In the genomic region with DNA sequence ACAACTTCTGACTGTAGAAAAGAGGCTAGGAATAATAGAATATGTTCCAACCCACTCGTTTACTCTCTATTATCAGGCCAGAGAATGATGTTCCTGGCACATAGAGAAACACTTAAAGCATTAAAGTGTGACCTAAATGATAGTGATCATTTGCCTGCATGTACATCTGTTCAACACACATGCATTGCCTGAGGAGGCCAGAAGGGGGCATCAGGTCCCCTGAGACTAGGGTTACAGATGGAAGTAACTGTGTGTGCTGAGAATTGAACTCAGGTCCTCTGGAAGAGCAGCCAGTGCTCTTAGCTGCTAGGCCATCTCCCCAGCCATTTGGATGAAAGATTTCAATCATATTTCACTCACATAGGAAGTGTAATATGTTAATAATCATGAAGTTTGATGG, we compare ENCODE assay signal across 13 mouse cellular contexts.
A peak's percentile ranks its signal among the peaks of the same experiment; 100 is the strongest.
DNase-seq lines count a peak whose midpoint lies in the region; ATAC-seq and TF ChIP-seq lines count a peak whose summit lies in the region.
"Had no signal": no experiment of that assay in that cellular context is flagged by ENCODE, and none has a peak within 500 bp of the region (broad histone marks: within the 10 kb centered on the region; RNA-seq: fewer than 3 reads in every experiment).

No protein-coding gene starts in this region.

- no peaks in the 10 kb centered on the region for H3K27me3 ChIP-seq in kidney, postnatal 0 days (ENCODE audit: insufficient read depth, low read length)
- H3K27me3 ChIP-seq in kidney, embryonic 14.5 days (ENCODE audit: control insufficient read depth, insufficient read depth, low read length): no peaks in the 10 kb centered on the region
- no peaks in the 10 kb centered on the region for H3K27me3 ChIP-seq in forebrain, embryonic 16.5 days (replicated peaks; ENCODE audit: control insufficient read depth, insufficient read depth, low read length)
- H3K27me3 ChIP-seq: embryonic facial prominence, embryonic 13.5 days; liver, embryonic 13.5 days had no signal

- no peaks in the 10 kb centered on the region for H3K4me1 ChIP-seq in kidney, postnatal 0 days (replicated peaks; ENCODE audit: insufficient read depth, low read length)
- no peaks in the 10 kb centered on the region for H3K4me1 ChIP-seq in kidney, embryonic 14.5 days (ENCODE audit: control insufficient read depth, insufficient read depth, low read length)
- H3K4me1 ChIP-seq in cortical plate, adult 2 months (ENCODE audit: control insufficient read depth, insufficient read depth, low read length): peaks cover 2% of the 10 kb centered on the region; the same call in 1 of the 2 replicates
- H3K4me1 ChIP-seq in forebrain, embryonic 16.5 days (replicated peaks; ENCODE audit: control insufficient read depth, insufficient read depth, low read length): no peaks in the 10 kb centered on the region
- H3K4me1 ChIP-seq: embryonic facial prominence, embryonic 13.5 days had no signal

- no peak for TF ChIP-seq POLR2A in cortical plate, adult 2 months (IDR thresholded peaks at IDR 0.05; ENCODE audit: extremely low read depth, insufficient read depth, low read length)

- peaks cover 16% of the 10 kb centered on the region; the same call in 1 of the 2 replicates for H3K36me3 ChIP-seq in kidney, postnatal 0 days (ENCODE audit: insufficient read depth, low read length)
- no peaks in the 10 kb centered on the region for H3K36me3 ChIP-seq in kidney, embryonic 14.5 days (ENCODE audit: control insufficient read depth, insufficient read depth, low read length)
- no peaks in the 10 kb centered on the region for H3K36me3 ChIP-seq in forebrain, embryonic 16.5 days (ENCODE audit: control insufficient read depth, insufficient read depth)

- peak; percentile 30 for DNase-seq in CD4-positive, CD25-positive, alpha-beta regulatory T cell, adult 2 months (ENCODE audit: low read depth, low spot score)
- no peak for DNase-seq in kidney, postnatal 0 days (ENCODE audit: low spot score)
- DNase-seq in B cell, adult 2 months: peak; percentile 37 to 38
- no peak for DNase-seq in kidney, postnatal 10 days
- DNase-seq: heart, postnatal 10 days; liver, embryonic 13.5 days had no signal

- ATAC-seq in CD4-positive, CD25-positive, alpha-beta regulatory T cell, adult 4 months: no peak
- no peak for ATAC-seq in kidney, postnatal 0 days (replicated peaks; ENCODE audit: low FRiP score, low read depth)
- ATAC-seq in kidney, embryonic 14.5 days (ENCODE audit: low FRiP score, low TSS enrichment): no peak
- ATAC-seq in forebrain, embryonic 16.5 days: no peak
- ATAC-seq: forebrain, embryonic 14.5 days had no signal

- H3K4me3 ChIP-seq in kidney, postnatal 0 days (replicated peaks; ENCODE audit: low read depth, low read length): no peak overlapping the region
- H3K4me3 ChIP-seq in kidney, embryonic 14.5 days (ENCODE audit: low read length): no peak overlapping the region
- no peak overlapping the region for H3K4me3 ChIP-seq in cortical plate, adult 2 months (ENCODE audit: insufficient read depth, low read length)
- H3K4me3 ChIP-seq in forebrain, embryonic 16.5 days (replicated peaks; ENCODE audit: low read length): no peak overlapping the region
- H3K4me3 ChIP-seq: embryonic facial prominence, embryonic 13.5 days; liver, embryonic 13.5 days; myocyte had no signal

- WGBS in kidney, postnatal 0 days: 68% methylated on average over 1 of the region's 1 CpGs
- whole genome bisulfite sequencing in kidney, embryonic 14.5 days: 64% methylated on average over 1 of the region's 1 CpGs
- 58% methylated on average over 1 of the region's 1 CpGs for WGBS in forebrain, embryonic 16.5 days

- no peak overlapping the region for H3K27ac ChIP-seq in kidney, postnatal 0 days
- no peak overlapping the region for H3K27ac ChIP-seq in kidney, embryonic 14.5 days (ENCODE audit: low read depth, low read length)
- H3K27ac ChIP-seq in cortical plate, adult 2 months (ENCODE audit: insufficient read depth, low read length): no peak overlapping the region
- H3K27ac ChIP-seq in forebrain, embryonic 16.5 days (ENCODE audit: low read length): no peak overlapping the region
- H3K27ac ChIP-seq: embryonic facial prominence, embryonic 13.5 days; liver, embryonic 13.5 days had no signal

- H3K9me3 ChIP-seq in kidney, postnatal 0 days (replicated peaks; ENCODE audit: low read length): no peaks in the 10 kb centered on the region
- H3K9me3 ChIP-seq in kidney, embryonic 14.5 days (ENCODE audit: control insufficient read depth, low read length): no peaks in the 10 kb centered on the region
- H3K9me3 ChIP-seq in forebrain, embryonic 16.5 days (ENCODE audit: control insufficient read depth, low read length): no peaks in the 10 kb centered on the region
- H3K9me3 ChIP-seq: embryonic facial prominence, embryonic 13.5 days; liver, embryonic 13.5 days had no signal

- TF ChIP-seq CTCF in kidney, postnatal 0 days (IDR thresholded peaks at IDR 0.05; ENCODE audit: low read depth): peak; percentile 41; the same call in 1 of the 2 replicates
- TF ChIP-seq CTCF in cortical plate, adult 2 months (IDR thresholded peaks at IDR 0.05; ENCODE audit: extremely low read depth, insufficient read depth, low read length): peak; percentile 23; the same call in 1 of the 2 replicates

- no peak overlapping the region for H3K4me2 ChIP-seq in kidney, postnatal 0 days (ENCODE audit: low read length)
- no peak overlapping the region for H3K4me2 ChIP-seq in kidney, embryonic 14.5 days (replicated peaks; ENCODE audit: low read depth, low read length)
- no peak overlapping the region for H3K4me2 ChIP-seq in forebrain, embryonic 16.5 days (ENCODE audit: low read length)
- H3K4me2 ChIP-seq: embryonic facial prominence, embryonic 13.5 days; liver, embryonic 13.5 days had no signal

- no peak overlapping the region for H3K9ac ChIP-seq in kidney, postnatal 0 days (ENCODE audit: low read depth, low read length)
- no peak overlapping the region for H3K9ac ChIP-seq in kidney, embryonic 14.5 days (ENCODE audit: low read depth, low read length)
- no peak overlapping the region for H3K9ac ChIP-seq in forebrain, embryonic 16.5 days (replicated peaks; ENCODE audit: low read depth, low read length)
- H3K9ac ChIP-seq: embryonic facial prominence, embryonic 13.5 days; liver, embryonic 13.5 days had no signal

Comparison
In these comparisons a context has a peak if more than half of its experiments do, and no peak if none do; other contexts are left out.
1. DNase-seq: peak in CD4-positive, CD25-positive, alpha-beta regulatory T cell, adult 2 months (single experiment) and B cell, adult 2 months (2 of 2); none in kidney, postnatal 0 days (single experiment) and kidney, postnatal 10 days (single experiment).